Mouse (Mus musculus) bone marrow macrophage, adult 2 months (primary cell): ENCODE measurements around the gene Tyro3.

ENCODE experiments used
- CTCF ChIP-seq: IDR thresholded peaks from 2 replicates; pipeline ENCODE4 v1.5.1; 2012; ENCODE audit warnings: low read depth, mild to moderate bottlenecking, low read length, moderate library complexity
- POLR2A ChIP-seq: IDR thresholded peaks from 2 replicates; pipeline ENCODE4 v1.6.1; 2012; ENCODE audit warnings: mild to moderate bottlenecking, low read depth, low read length, borderline replicate concordance

DNA sequence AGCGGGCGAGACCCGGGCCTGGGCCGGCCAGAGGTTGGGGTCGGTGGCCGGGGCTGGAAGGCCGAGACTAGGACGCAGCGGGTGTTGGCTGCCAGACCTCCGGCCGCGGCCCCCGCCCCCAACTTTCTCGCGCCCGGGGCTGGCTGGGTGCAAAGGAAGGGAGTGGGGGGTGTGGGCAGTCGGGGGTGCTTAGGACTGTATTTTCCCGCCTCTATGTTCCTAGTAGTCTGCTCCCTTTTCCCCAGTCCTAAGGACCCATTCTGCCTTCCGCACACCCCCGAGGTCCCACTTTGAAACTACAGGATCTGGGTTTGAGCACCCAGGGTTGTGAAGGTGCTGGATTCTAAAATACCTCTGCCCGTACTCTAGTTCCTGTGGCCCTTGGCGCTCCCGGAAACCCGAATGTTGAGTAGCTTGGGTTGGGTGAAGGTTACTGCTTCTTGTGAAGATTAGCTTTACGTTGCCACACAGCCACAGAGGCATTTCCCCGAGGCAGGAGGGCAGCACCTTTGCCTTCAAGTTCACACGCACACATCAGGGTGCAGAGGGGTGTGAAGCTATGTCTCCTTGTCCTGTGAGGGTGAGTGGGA, 2.5 kb downstream of the Tyro3 start:
- TF ChIP-seq POLR2A (no peak), CTCF (no peak)
